Mouse (Mus musculus): ENCODE results near the gene Chn2. TPM values are rescaled to one million over a fixed set of nuclear protein-coding genes. Genes with fewer than 3 reads are reported as not detected.

Gene Chn2
- total and polyA plus RNA-seq, 3 experiments, result not detected

GRCm38 (mm10) chr6:54142848-54143651 is 103.7 kb downstream of the Chn2 start:
- TF ChIP-seq RCOR1 (conservative IDR thresholded peaks at IDR 0.05; ENCODE audit: low read depth, low read length), result no peak
- TF ChIP-seq IRF4 (IDR thresholded peaks at IDR 0.05; ENCODE audit: low read depth, low read length), result no peak
- no peak for TF ChIP-seq CTCF (conservative IDR thresholded peaks at IDR 0.05 in 1 of 2, IDR thresholded peaks at IDR 0.05 in 1 of 2; ENCODE audit: low read depth in 2 of 2, low read length in 2 of 2)
- TF ChIP-seq MAFK (IDR thresholded peaks at IDR 0.05; ENCODE audit: insufficient replicate concordance, low read length), result no peak
- no peak for TF ChIP-seq ZMIZ1 (IDR thresholded peaks at IDR 0.05; ENCODE audit: low read depth, low read length)
- no peak for TF ChIP-seq CHD1 (IDR thresholded peaks at IDR 0.05; ENCODE audit: low read depth, low read length)
- no peak for TF ChIP-seq MAX (IDR thresholded peaks at IDR 0.05; ENCODE audit: low read length)
- no peak for TF ChIP-seq SIN3A (IDR thresholded peaks at IDR 0.05; ENCODE audit: low read length)
- no peak for TF ChIP-seq USF1 (IDR thresholded peaks at IDR 0.05; ENCODE audit: low read depth, low read length)
- no peak for TF ChIP-seq SMC3 (IDR thresholded peaks at IDR 0.05; ENCODE audit: low read depth, low read length)
- TF ChIP-seq BHLHE40 (IDR thresholded peaks at IDR 0.05; ENCODE audit: low read depth, low read length), result no peak
- no peak for TF ChIP-seq JUN (IDR thresholded peaks at IDR 0.05; ENCODE audit: insufficient read depth, low read depth, low read length)
- no peak for TF ChIP-seq ZNF384 (IDR thresholded peaks at IDR 0.05; ENCODE audit: low read depth, low read length)
- no peak for TF ChIP-seq USF2 (conservative IDR thresholded peaks at IDR 0.05; ENCODE audit: low read depth, low read length)
- TF ChIP-seq GABPA (IDR thresholded peaks at IDR 0.05; ENCODE audit: insufficient replicate concordance, low read depth, low read length), result no peak
- TF ChIP-seq CHD2 (IDR thresholded peaks at IDR 0.05; ENCODE audit: low read length), result no peak
- Histone ChIP-seq H3K36me3 (replicated peaks in 1 of 2; ENCODE audit: control insufficient read depth in 1 of 2, insufficient read depth in 1 of 2, low read length in 1 of 2) (no peaks in the 10 kb centered on the region), H3K79me2 (replicated peaks; ENCODE audit: control insufficient read depth, extremely low read depth, insufficient read depth, poor library complexity, severe bottlenecking) (no peaks in the 10 kb centered on the region), H3K4me3 (replicated peaks in 1 of 3; ENCODE audit: low read depth in 2 of 3, low read length in 2 of 3, poor library complexity in 1 of 3) (no peak overlapping the region), H3K9ac (ENCODE audit: insufficient read depth, low read depth) (no peak overlapping the region), H3K9me3 (replicated peaks; ENCODE audit: low read length) (no peaks in the 10 kb centered on the region), H3K27ac (ENCODE audit: insufficient read depth, low read depth) (no peak overlapping the region), H3K4me1 (ENCODE audit: control insufficient read depth in 1 of 2, insufficient read depth in 2 of 2) (peaks cover 4 to 17% of the 10 kb centered on the region in 2 experiments; a peak in 3 of 4 replicates), H3K27me3 (replicated peaks) (no peaks in the 10 kb centered on the region), H3K4me2 (ENCODE audit: insufficient read depth, low read depth, poor library complexity, severe bottlenecking) (no peak overlapping the region)
- in situ Hi-C loops (cut with MboI; ENCODE audit: low pct_ligation_motif_present, low pct_unique_long_range_greater_than_20kb, low sequenced_read_pairs), result no loop called here
- no peak for DNase-seq (ENCODE audit: extremely low read depth)
- dilution Hi-C loops (cut with MboI; ENCODE audit: extremely low pct_ligation_motif_present, extremely low pct_unique_long_range_greater_than_20kb, low sequenced_read_pairs), result no loop called here

- Histone ChIP-seq H3K9me3 (replicated peaks; ENCODE audit: low read length) (no peaks in the 10 kb centered on the region), H3K4me1 (ENCODE audit: control insufficient read depth in 1 of 2, insufficient read depth in 2 of 2) (peaks cover 4 to 23% of the 10 kb centered on the region in 2 experiments; a peak in 3 of 4 replicates), H3K36me3 (replicated peaks in 1 of 2; ENCODE audit: control insufficient read depth in 1 of 2, insufficient read depth in 1 of 2, low read length in 1 of 2) (no peaks in the 10 kb centered on the region), H3K27ac (ENCODE audit: insufficient read depth, low read depth) (no peak overlapping the region), H3K9ac (ENCODE audit: insufficient read depth, low read depth) (no peak overlapping the region), H3K27me3 (replicated peaks) (no peaks in the 10 kb centered on the region), H3K79me2 (replicated peaks; ENCODE audit: control insufficient read depth, extremely low read depth, insufficient read depth, poor library complexity, severe bottlenecking) (no peaks in the 10 kb centered on the region), H3K4me2 (ENCODE audit: insufficient read depth, low read depth, poor library complexity, severe bottlenecking) (no peak overlapping the region), H3K4me3 (replicated peaks in 1 of 3; ENCODE audit: low read depth in 2 of 3, low read length in 2 of 3, poor library complexity in 1 of 3) (no peak overlapping the region)
- no peak for TF ChIP-seq JUN (IDR thresholded peaks at IDR 0.05; ENCODE audit: insufficient read depth, low read depth, low read length)
- no peak for TF ChIP-seq POLR2AphosphoS2 (IDR thresholded peaks at IDR 0.05; ENCODE audit: low read depth, low read length)
- DNase-seq (ENCODE audit: extremely low read depth), result no peak
- in situ Hi-C loops (cut with MboI; ENCODE audit: low pct_ligation_motif_present, low pct_unique_long_range_greater_than_20kb, low sequenced_read_pairs), result no loop called here
- dilution Hi-C loops (cut with MboI; ENCODE audit: extremely low pct_ligation_motif_present, extremely low pct_unique_long_range_greater_than_20kb, low sequenced_read_pairs), result no loop called here
Observed at GRCm38 (mm10) chr6:54143652-54143960, 104.3 kb downstream of the Chn2 start.
